Mouse (Mus musculus) bone marrow, adult 2 months (tissue): ENCODE results near the gene Hoxb7.

Experiments used
- CTCF ChIP-seq: fragments of 200-500 bp; IDR thresholded peaks from 2 replicates; pipeline ENCODE4 v1.5.1; 2011; ENCODE audit warnings: low read length, control low read depth; ENCODE audit not compliant: control insufficient read depth, insufficient read depth
- POLR2A ChIP-seq: fragments of 200-500 bp; IDR thresholded peaks from 2 replicates; pipeline ENCODE4 v1.6.1; 2011; ENCODE audit warnings: low read depth, mild to moderate bottlenecking, control low read depth, low read length, borderline replicate concordance; ENCODE audit not compliant: control insufficient read depth

DNA sequence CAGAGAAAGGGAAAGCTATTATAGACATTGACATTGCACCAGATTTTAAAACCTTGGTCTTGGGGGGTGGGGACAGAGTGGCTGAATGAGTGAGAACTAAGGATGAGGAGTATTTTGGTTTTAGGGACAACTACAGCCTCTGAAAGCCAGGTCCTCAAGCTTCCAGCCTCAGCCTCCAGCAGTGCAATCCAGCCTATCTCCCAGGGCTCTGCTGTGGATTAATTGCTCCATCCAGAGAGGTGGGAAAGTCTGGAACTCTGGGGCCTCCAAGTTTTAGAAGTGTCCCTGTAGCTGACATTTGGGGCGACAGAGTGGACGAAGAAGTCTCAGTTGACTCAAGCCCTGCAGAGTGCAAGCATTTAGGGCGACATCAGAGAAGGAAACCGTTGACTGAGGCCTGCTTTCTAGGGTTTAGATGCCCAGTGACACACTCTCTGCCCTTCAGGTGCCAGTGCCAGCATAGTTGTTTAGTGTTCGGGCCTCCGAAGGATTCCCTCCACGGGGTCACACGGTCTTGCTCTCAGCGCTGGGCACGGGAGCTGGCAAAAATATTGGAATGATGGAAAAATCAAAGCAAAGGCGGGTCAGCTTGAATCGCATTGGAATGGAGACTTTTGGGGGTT, 27.5 kb downstream of the Hoxb7 start:
- TF ChIP-seq CTCF (no peak), POLR2A (no peak)
